Mouse (Mus musculus) c-Kit-positive CD71-positive TER-119-negative erythroid progenitor cells, embryonic 14.5 days (primary cell): ENCODE results near the gene Ldlrad1.

Experiments
- DNase-seq: peaks from one replicate; pipeline ENCODE4 v3.0.0-alpha.2; 2013; ENCODE audit warnings: low read depth

Ldlrad1 gene

DNA sequence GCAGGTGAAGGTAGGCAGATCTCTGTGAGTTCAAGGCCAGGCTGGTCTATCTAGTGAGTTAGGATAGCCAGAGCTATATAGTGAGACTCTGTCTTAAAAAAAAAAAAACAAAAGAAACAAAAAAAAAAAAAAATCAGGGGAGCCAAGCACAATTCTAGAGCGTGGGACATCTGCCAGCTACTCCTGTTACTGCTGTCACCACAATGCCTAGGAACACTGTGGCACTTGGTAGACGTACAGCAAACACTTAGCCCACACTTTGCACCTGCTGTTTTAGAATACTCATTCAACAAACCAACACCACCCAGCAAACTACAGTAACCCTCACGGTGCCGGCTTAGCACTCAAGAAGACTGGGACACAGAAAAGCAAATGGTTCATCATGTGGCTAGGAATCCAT, 2.5 kb downstream of the Ldlrad1 start:
- no peak for DNase-seq

GRCm38 (mm10) chr4:107211936-107212335, 3.0 kb downstream of the Ldlrad1 start:
- DNase-seq, result no peak

DNA sequence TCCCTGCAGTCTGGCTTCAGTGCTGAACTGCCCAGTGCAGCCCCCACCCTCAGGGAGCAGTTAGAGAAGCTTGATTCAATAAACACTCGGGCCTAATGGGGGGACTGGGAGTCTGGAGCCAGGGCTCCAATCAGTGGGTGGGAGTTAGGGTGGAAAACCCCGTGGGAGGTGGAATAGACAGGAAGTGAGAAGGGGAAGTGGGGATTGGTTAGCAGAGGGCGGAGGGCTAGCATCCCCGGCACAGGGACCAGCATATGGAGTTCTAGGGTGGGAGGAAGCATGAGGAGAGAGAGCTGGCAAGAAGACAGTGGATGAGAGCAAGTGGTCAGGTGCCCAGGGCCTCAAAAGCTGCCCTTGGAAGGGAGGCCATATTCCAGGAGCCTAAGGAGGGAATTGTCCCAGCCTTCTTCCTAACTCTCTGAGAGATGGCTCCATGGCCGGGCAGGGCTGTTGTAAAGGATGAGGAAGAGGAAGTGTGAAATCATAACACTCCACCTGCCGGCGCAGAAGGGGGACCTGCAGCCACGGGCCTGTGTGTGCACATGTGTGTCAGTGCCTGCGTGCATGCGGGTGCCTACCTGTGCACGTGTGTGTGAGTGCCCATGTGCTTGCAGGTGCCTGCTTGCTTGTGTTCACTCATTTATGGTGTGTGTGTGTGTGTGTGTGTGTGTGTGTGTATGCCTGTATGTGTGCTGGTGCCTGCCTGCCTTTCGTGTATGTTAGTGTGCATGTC, 4.5 kb downstream of the Ldlrad1 start:
- no peak for DNase-seq

DNA sequence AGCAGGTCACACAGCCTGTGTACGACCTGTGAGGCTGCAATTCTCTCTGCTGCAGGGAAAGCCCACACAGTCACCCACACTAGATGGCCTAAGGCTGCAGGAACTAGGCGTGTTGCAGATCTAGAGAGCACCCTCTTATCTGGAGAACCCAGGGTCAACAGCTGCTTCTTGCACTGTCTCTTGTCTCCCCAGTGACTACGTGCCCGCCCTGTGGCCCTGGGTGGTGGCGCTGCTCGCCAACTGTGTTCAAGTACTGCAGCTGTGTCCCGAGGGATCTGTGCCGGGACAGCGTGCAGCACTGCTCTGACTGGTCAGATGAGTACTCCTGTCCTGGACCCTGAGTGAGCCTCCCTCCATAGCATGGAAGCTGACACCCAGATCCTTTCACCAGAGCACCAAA, 8.6 kb downstream of the Ldlrad1 start:
- peak; percentile 77 for DNase-seq

DNA sequence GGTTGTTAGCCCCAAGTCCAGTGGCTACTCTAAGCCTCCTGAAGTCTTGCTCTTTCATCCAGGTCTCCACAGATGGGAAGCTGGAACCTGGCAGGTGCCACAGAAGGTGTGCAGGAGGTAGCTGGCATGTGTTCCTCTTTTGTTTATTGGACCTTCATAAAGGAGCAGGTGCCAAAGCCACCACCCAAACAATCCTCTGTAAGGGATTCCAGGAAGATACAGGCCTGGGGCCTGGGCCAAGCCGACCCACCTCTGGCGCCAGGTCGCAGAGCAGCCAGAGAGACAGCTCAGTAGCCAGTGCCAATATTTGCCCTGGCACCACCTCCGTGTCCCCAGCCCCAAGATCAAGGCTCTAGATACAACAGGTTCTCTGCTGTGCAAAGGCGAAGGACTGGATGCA, 12.5 kb downstream of the Ldlrad1 start:
- no peak for DNase-seq

- DNase-seq, result no peak
These were observed 14.5 kb downstream of the Ldlrad1 start for GRCm38 (mm10) chr4:107223225-107224204.

DNA sequence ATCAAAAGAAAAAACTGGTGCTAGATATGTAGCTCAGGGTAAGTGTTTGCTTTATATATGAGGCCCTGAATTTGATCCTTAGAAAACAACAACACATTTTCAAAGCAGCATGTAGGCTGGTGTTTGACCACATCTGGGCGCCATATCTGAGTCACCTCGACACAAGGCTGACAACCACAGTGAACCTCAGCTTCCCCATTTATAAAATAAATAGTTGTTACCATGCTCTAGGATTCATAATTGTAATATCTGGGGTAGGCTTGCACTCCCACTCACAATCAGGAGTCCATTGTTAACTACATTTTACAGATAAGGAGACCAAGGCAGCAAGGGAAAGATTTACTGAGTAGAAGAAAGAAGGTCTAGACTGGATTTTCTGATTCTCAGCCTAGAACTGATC, 17.3 kb downstream of the Ldlrad1 start:
- DNase-seq, result no peak

DNA sequence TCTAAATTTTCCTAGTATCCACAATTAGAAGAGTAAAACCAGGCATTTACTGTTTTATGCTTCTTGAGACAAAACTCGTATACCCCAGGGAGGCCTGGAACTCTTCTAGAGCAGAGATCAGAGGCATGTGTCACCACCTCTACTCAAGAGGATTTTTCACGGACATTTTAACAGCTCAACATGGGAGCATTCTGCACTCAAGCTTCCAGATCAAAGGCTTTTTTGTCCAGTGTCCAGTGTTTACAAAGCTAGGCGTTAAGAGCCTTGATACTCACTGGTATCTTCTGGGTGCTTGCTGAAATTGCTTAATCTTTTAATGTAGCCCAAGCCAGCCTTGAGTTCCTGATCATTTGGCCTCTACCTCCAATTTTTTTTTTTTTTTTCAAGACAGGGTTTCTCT, 23.2 kb downstream of the Ldlrad1 start:
- DNase-seq, result no peak

GRCm38 (mm10) chr4:107238253-107238652, 29.3 kb downstream of the Ldlrad1 start:
- DNase-seq, result no peak

DNA sequence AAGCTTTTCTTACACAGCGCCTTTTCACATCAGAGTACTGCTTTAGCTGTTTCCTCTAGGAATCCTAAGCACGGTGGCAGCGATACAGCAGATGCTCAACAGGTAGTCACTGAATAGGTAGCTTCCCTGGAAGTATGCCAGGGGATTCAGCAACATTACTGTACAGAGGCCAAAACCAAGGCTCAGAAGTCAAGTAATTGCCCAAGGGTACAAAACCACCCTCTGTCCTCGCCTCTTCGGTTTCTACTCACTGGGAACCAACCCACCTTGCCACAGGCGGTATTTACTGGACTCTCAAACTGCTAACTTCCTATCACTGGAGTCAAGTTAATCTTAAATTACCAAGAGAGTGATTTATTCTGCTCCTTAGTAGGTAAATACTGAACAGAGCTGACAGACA, 31.2 kb downstream of the Ldlrad1 start:
- DNase-seq, result no peak

GRCm38 (mm10) chr4:107243365-107244333, 34.7 kb downstream of the Ldlrad1 start:
- DNase-seq, result no peak

DNA sequence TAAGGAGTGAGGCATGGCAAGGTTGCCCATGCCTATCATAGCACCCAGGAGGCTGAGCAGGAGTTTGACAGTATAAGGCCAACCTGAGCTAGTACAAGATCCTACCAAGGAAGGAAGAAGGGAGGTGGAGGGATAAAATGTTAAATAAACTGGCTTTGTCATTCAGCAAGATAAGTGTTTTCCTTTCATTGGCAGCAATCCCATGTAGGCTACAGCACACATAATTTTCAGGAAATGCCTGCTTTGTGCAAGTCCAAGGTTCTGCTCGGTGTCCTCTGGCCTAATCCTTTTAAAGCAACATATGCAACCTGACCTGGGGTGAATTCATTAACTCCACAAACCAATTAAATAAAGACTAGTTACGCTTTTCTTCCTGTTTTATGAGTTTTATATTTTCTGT, 36.4 kb downstream of the Ldlrad1 start:
- DNase-seq, result no peak

DNA sequence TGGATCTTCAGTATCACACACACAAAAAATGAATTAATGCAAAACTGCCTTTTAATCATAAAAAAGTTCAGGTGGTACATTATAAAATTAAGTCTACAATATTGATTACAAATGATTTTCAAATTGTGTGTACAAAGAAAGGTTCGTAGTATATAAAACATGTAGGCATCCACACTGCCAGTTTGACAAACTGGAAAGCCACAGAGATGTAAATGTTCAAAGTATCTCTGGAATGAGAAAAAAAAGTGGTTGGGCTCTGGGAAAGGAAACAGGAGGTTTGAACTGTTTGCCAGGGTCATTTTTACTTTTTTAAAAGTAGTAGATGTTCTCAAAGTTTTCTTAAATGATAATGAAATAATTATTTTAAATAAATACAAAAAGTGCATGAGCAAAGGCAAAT, 37.1 kb downstream of the Ldlrad1 start:
- no peak for DNase-seq

DNA sequence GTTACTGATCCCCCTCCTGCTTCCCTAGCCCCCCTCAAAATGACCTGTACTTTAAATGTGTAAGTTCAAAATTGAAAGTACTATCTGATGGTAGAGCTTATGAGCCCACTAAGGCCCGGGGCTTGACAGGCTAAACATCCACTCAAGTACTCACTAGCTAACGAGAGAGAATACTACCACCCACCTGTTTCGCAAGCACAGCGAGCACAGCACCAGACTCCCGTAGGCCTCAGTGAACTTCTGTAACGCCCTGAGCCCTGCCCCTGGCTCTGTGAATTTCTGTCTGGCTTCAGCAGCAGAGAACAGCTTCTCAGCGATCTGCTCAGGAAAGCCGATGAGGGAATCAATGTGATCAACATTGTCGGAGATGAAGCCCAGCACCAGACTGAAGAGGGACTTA, 38.1 kb downstream of the Ldlrad1 start:
- no peak for DNase-seq

DNA sequence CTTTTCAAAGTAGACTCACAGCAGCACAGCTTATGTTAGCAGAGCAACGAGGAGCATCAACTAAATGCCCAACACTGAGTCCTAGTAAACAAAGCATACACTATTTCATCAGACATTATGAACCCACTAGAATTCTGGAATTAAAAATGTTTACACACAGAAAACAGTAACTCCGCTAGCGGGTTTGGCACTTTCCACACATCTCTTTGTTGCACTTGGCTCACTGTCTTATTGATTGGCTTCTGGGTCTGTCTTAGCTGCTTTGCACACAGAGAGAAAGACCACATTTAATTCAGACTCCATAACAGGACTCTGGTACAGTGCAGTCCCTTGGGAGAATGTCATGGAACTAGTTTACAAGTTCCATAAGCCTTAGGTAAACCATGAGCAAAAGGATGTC, 39.1 kb downstream of the Ldlrad1 start:
- DNase-seq, result no peak

DNA sequence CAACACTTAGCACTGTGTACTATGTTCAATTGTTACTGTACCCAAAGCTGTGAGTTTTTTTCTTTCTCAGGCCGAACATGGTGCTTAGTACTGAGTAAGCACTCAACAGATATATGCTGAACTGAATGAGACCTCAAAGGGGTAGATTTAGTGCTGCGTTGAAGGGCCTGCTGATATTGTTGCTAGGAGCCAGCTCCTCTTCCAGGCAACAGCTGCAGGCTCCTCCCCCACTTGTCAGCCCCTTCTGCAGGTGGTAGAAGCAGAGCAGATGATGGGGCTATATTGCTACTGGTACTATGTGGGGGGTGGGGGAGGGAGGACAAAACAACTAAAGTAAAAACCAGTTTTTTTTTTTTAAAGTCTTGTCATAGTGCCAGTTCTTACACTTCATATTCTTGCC, 40.5 kb downstream of the Ldlrad1 start:
- DNase-seq, result no peak

- DNase-seq, result peak; percentile 50
These were observed 41.5 kb downstream of the Ldlrad1 start for GRCm38 (mm10) chr4:107250494-107250893.

DNA sequence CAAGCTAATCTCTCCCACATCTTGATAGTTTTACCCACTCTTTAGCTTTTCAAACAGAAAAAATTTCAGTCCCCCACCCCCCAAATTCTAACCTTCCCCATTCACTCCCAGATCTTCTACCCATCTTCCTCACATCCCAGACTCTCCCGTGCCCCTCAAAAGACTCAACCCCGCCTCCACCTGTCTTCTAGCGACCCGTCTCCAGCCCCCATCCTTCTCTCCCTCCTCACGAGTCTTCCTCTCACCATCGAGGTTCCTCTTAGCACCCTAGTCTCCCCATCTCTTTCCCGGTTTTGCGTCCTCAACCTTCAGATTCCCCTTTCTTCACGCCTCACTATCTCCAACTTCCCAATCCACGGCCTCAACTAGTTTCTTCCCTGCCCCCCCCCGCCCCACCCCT, 43.5 kb downstream of the Ldlrad1 start:
- no peak for DNase-seq

DNA sequence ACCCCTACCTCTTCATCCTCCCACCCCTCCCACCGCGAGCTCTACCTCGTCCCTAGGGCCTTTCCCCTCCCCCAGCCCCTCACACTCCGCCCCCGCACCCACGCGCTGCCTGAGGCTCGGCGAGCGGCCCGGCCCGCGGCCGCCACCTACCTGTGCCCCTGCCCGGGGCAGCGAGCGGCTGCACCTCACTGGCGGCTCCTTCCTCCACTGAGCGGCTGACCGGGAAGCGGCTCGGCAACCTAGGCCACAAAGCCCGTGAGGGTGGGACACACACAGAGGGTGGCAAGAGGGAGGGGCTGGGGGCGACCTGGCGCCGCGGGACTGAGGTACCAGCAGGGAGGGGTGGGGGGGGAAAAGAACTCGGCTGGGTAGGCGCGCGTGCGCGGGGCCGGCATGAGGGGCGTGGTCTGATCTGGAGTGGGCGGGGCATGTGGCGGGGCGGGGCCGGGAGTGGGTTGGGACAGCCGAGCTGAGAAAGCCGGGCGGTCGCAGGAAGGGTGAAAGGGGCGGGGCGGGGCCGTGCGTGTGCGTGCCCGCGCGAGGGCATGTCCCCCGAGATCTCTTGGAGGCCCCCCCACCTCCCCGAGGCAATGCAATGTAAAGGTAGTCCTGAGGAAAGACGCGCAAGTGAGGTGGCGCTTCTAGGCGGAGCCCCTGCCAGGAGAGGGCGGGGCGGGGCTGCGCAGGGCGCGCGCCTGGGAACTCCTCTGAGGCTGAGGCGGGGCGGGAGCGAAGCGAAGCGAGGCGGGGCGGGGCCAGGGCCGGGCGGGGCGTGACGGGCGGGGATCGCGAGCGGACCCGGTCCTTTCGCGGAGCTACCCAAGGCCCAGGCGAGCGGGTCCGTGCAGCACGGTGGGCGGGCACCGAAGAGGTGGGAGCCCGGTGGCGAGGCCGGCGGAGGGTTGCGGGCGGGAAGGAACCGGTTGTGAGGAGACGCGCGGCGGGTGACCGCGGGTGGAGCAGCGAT, 44.4 kb downstream of the Ldlrad1 start, which contains the start of the genes Lrrc42 and Hspb11:
Lrrc42 (minus strand) TSS at position 408 of the 967 bp plus-strand sequence.
Hspb11 (plus strand) TSS at position 469 of the 967 bp plus-strand sequence.
- peak; percentile 83 for DNase-seq

- no peak for DNase-seq
These were observed 45.4 kb downstream of the Ldlrad1 start for GRCm38 (mm10) chr4:107254414-107254813.

DNA sequence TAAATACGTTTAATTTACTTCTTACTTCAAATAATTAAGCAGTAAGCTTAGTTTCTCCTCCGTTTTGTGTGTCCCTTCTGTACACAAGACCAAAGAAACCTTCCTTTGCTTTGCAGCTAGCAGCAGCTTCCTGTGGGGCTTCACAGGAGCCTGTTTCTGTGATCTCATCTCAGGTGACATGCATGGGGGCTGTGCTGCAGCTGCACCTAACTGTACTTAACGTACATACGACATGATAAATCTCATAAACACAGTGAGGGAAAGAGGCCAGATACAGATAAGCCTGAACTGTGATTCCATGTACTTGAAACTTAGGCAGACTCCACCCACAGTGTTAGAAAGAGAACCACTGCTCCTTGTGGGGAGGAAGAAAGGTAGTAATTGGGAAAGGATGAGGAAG, 51.0 kb downstream of the Ldlrad1 start:
- no peak for DNase-seq
